Mouse (Mus musculus) embryonic fibroblast, embryonic 13.5 days (primary cell): ENCODE measurements around the gene Ezr.

Source experiments
- CTCF ChIP-seq: IDR thresholded peaks from 2 replicates; pipeline ENCODE4 v1.5.1; 2011; ENCODE audit warnings: mild to moderate bottlenecking, control low read depth, low read length, moderate library complexity, borderline replicate concordance; ENCODE audit not compliant: insufficient read depth
- POLR2A ChIP-seq: IDR thresholded peaks from 2 replicates; pipeline ENCODE4 v1.6.1; 2011; ENCODE audit warnings: low read depth, mild to moderate bottlenecking, control low read depth, low read length, moderate library complexity

DNA sequence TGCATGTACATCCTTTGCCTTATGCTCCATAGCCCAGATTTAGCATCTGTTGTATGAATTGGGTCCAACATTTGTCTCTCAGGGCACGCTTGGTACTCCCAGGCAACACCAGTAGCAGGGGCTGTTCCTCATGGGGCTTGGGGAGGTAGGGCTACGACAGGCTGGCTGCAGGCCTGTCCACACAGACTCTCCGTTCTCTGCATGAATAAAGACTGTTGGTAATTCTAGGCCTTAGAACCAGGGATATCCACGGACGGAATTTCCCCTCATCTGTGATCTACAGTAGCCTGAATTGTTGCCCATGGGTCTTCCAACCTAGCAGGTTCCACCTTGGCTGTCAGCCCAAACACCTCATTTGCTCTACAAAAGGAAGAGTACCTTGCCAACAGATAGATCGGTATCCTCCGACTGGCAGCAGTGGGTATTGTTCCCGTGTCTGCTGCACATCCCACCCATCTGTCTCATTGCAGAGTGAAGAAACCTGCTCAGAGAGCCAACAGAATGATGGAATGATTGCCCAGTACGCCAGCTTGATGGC lies 7.1 kb upstream of the Ezr start:
- TF ChIP-seq CTCF (no peak), POLR2A (no peak)
